Mouse (Mus musculus) spleen, adult 2 months (tissue): ENCODE data around the gene Stac. TPM values are rescaled to one million over a fixed set of nuclear protein-coding genes. Genes with fewer than 3 reads are reported as not detected.

Experiments
- DNase-seq, 2 experiments: peaks; one replicate each; pipeline versions ENCODE4 v3.0.0 to v3.0.0-alpha.2; 2012 to 2021; ENCODE audit warnings: low spot score in 2 of 2, low read depth in 1 of 2
- H3K27ac ChIP-seq: fragments of 200-500 bp; 2 replicates; pipeline ENCODE4 v1.5.1; 2012; ENCODE audit warnings: low read length, inconsistent platforms; ENCODE audit not compliant: insufficient read depth
- H3K27me3 ChIP-seq: fragments of 200-500 bp; 2 replicates; pipeline ENCODE4 v1.6.1; 2012; ENCODE audit warnings: mild to moderate bottlenecking, moderate library complexity, low read length, inconsistent platforms; ENCODE audit not compliant: control insufficient read depth, insufficient read depth
- H3K36me3 ChIP-seq: fragments of 200-500 bp; 2 replicates; pipeline ENCODE4 v1.6.1; 2012; ENCODE audit warnings: mild to moderate bottlenecking, low read length, inconsistent platforms; ENCODE audit not compliant: control insufficient read depth, insufficient read depth
- H3K4me1 ChIP-seq: fragments of 200-500 bp; 2 replicates; pipeline ENCODE4 v1.6.1; 2011; ENCODE audit warnings: inconsistent platforms; ENCODE audit not compliant: control insufficient read depth, insufficient read depth, insufficient read length
- H3K4me3 ChIP-seq: fragments of 200-500 bp; 2 replicates; pipeline ENCODE4 v1.5.1; 2011; ENCODE audit warnings: mild to moderate bottlenecking, inconsistent platforms; ENCODE audit not compliant: insufficient read depth, insufficient read length; ENCODE audit errors: extremely low read depth
- CTCF ChIP-seq: fragments of 200-500 bp; IDR thresholded peaks from 2 replicates; pipeline ENCODE4 v1.5.1; 2011; ENCODE audit warnings: mild to moderate bottlenecking, inconsistent platforms; ENCODE audit not compliant: insufficient read depth, insufficient read length, insufficient replicate concordance; ENCODE audit errors: extremely low read depth
- POLR2A ChIP-seq: fragments of 200-500 bp; IDR thresholded peaks from 2 replicates; pipeline ENCODE4 v1.6.1; 2011; ENCODE audit warnings: low read depth, low read length, inconsistent platforms
- WGBS: fragments of 180-500 bp; shearing (Covaris S2); methylation state at CpG from one replicate; pipeline ENCODE4 v1.1.7; 2018; 5-methylcytosine and 5-hydroxymethylcytosine counted together
- polyA plus RNA-seq: library from polyadenylated mRNA; depleted of rRNA; stranded (reverse); fragments of >200 nt; gene quantifications from 2 replicates; pipeline ENCODE4 v1.2.3, GENCODE M21; 2012; rRNA removed

The Stac gene
- 0.07 and 0.08 TPM in 2 replicates for polyA plus RNA-seq

DNA sequence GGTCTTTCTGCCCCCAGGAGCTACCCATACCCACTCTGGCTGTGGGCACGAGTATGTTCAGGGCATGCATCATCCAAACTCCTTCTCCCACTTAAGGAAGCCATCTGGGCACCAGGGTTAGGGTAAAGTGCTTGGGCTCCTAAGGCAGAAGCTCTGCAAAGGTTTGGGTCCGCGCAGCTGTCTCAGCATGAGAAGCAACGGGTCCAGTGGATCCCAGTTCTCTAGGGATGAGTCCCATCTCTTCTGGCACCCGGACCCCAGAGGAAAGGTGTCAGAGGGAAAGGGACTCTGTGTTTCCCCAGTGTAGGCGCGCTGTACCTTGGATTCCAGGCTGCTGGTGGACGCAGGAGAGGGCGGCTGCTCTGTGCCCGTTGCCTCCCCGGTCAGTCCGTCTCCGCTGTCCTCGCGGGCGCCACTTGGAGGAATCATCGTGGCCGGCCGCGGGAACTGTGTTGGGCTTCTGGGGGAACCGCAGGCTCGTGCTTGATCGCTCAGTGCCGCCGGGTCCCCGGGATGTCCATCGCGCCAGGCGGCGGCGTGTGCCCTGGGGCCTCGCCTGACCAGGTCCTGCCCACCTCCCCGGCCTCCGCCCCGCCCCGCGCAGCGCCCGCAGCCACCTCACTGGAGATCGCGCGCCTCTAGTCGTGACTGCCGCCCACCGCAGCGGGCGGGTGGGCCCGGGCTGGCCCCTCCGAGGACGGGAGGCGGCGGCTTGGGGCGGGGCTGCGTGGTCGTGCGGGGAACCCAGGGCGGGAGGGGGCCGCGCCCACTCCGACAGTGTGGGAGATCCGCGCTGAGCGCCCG is at the start of gene Stac:
Gene Stac, minus strand, starts transcription at position 669 of the 804 bp plus-strand sequence.
- Histone ChIP-seq H3K27me3 (peaks cover 7% of the 10 kb centered on the region; the same call in 1 of the 2 replicates), H3K4me3 (no peak within 1 kb of the TSS), H3K27ac (no peak within 1 kb of the TSS), H3K4me1 (no peaks in the 10 kb centered on the region), H3K36me3 (no peaks in the 10 kb centered on the region)
- no peak for TF ChIP-seq POLR2A
- no peak for TF ChIP-seq CTCF
- 6% methylated on average over 60 of the region's 64 CpGs for WGBS
- DNase-seq, result no peak

- no peak for DNase-seq
- 79% methylated on average over 10 of the region's 10 CpGs for WGBS
These were observed 49.5 kb upstream of the Stac start for GRCm38 (mm10) chr9:111739431-111740245.

DNA sequence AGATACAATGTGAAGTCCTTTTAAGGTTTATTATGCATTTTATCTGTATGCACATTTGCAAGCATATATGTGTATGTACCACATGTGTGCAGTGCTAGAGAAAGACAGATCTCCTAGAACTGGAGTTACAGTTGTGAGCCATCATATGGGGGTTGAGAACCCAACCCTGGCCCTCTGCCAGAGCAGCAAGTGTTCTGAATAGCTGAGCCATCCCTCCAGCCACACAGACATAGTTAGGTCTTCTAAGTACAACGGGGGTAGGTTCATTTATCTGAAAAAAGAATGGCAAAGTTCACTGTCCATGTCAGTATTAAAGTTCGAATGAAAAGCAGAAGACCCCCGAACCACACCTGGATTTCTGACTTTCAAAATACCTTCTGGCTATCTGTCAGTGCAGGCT is 48.9 kb upstream of the Stac start:
- no peak overlapping the region for H3K27ac ChIP-seq
- H3K27me3 ChIP-seq, result no peaks in the 10 kb centered on the region
- no peak for DNase-seq
- no peaks in the 10 kb centered on the region for H3K36me3 ChIP-seq
- no peak overlapping the region for H3K4me3 ChIP-seq
- 74% methylated on average over 3 of the region's 3 CpGs for WGBS
- no peaks in the 10 kb centered on the region for H3K4me1 ChIP-seq
- TF ChIP-seq CTCF (no peak), POLR2A (no peak)

More at GRCm38 (mm10) chr9:111739431-111740245, 49.5 kb upstream of the Stac start:
- H3K4me3 ChIP-seq, result no peak overlapping the region
- H3K27me3 ChIP-seq, result no peaks in the 10 kb centered on the region
- TF ChIP-seq CTCF (no peak), POLR2A (no peak)
- no peak overlapping the region for H3K27ac ChIP-seq
- H3K36me3 ChIP-seq, result no peaks in the 10 kb centered on the region
- H3K4me1 ChIP-seq, result no peaks in the 10 kb centered on the region

- Histone ChIP-seq H3K4me1 (no peaks in the 10 kb centered on the region), H3K27ac (no peak overlapping the region), H3K4me3 (no peak overlapping the region), H3K27me3 (no peaks in the 10 kb centered on the region), H3K36me3 (no peaks in the 10 kb centered on the region)
- TF ChIP-seq POLR2A (no peak), CTCF (no peak)
- no peak for DNase-seq
- 89% methylated on average over 2 of the region's 2 CpGs for WGBS
These were observed 47.6 kb upstream of the Stac start for GRCm38 (mm10) chr9:111737796-111738195.

DNA sequence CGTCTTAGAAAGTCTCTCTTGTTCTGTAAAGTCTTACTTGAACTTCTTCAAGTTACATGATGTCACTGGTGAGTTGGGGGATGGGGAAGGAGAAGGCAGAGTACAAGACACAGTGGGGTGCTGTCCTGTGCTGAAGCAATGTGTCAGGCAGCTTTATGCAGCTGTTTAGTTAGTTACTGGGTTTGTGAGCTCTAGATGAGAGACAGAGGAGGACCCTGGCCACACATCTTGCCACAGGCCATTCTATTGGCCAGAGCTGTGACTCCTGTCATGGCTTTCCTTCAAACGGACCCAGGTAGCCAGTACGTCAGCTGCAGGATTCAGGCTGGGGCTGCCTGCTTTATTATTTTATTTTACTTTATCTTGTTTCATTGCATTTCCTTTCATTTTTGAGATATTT is 45.8 kb upstream of the Stac start:
- Histone ChIP-seq H3K27me3 (no peaks in the 10 kb centered on the region), H3K4me3 (no peak overlapping the region), H3K4me1 (no peaks in the 10 kb centered on the region), H3K27ac (no peak overlapping the region), H3K36me3 (no peaks in the 10 kb centered on the region)
- WGBS, result 89% methylated on average over 3 of the region's 3 CpGs
- no peak for DNase-seq
- TF ChIP-seq CTCF (no peak), POLR2A (no peak)

- Histone ChIP-seq H3K4me3 (no peak overlapping the region), H3K27ac (no peak overlapping the region), H3K36me3 (no peaks in the 10 kb centered on the region), H3K27me3 (no peaks in the 10 kb centered on the region), H3K4me1 (no peaks in the 10 kb centered on the region)
- WGBS, result 83% methylated on average over 9 of the region's 9 CpGs
- no peak for DNase-seq
- TF ChIP-seq POLR2A (no peak), CTCF (no peak)
These were observed 42.0 kb upstream of the Stac start for GRCm38 (mm10) chr9:111731939-111732670.
